In genomic region chr13:56132941-56133340, GRCm38 (mm10) we compare ENCODE assay signal across 9 mouse cellular contexts. TPM values are rescaled to one million over a fixed set of nuclear protein-coding genes. Genes with fewer than 3 reads are reported as not detected.
A peak's percentile ranks its signal among the peaks of the same experiment; 100 is the strongest.
DNase-seq lines count a peak whose midpoint lies in the region; ATAC-seq lines count a peak whose summit lies in the region.
"Had no signal": no experiment of that assay in that cellular context is flagged by ENCODE, and none has a peak within 500 bp of the region (broad histone marks: within the 10 kb centered on the region; RNA-seq: fewer than 3 reads in every experiment).

No protein-coding gene starts in this region.

- peaks cover 19% of the 10 kb centered on the region for H3K36me3 ChIP-seq in heart, embryonic 13.5 days
- peaks cover 32% of the 10 kb centered on the region for H3K36me3 ChIP-seq in megakaryocyte, embryonic 14.5 days (replicated peaks; ENCODE audit: low read length)
- peaks cover 3% of the 10 kb centered on the region; the same call in 1 of the 2 replicates for H3K36me3 ChIP-seq in hindbrain, embryonic 15.5 days
- peaks cover 4% of the 10 kb centered on the region; the same call in 1 of the 2 replicates for H3K36me3 ChIP-seq in macrophage (ENCODE audit: inconsistent target)

- H3K4me1 ChIP-seq in heart, embryonic 13.5 days: peaks cover 48% of the 10 kb centered on the region
- H3K4me1 ChIP-seq in megakaryocyte, embryonic 14.5 days: peaks cover 63% of the 10 kb centered on the region
- peaks cover 32% of the 10 kb centered on the region for H3K4me1 ChIP-seq in hindbrain, embryonic 15.5 days (replicated peaks)

- DNase-seq in heart, postnatal 10 days: no peak
- DNase-seq in testis, postnatal 10 days (ENCODE audit: low spot score): no peak
- no peak for DNase-seq in left cerebral cortex, postnatal 10 days (ENCODE audit: extremely low spot score in 1 of 2, low spot score in 2 of 2)

- peaks cover 67% of the 10 kb centered on the region for H3K79me2 ChIP-seq in macrophage (ENCODE audit: inconsistent target)

- H3K4me3 ChIP-seq in heart, embryonic 13.5 days: 0 out of 2 replicates have a peak overlapping the region, but pooled peaks have one; percentile 99
- H3K4me3 ChIP-seq in megakaryocyte, embryonic 14.5 days (replicated peaks): peak overlapping the region; percentile 86
- no peak overlapping the region for H3K4me3 ChIP-seq in hindbrain, embryonic 15.5 days
- peak overlapping the region; percentile 52; the same call in 1 of the 2 replicates for H3K4me3 ChIP-seq in macrophage (ENCODE audit: inconsistent target)

- ATAC-seq in heart, embryonic 13.5 days (ENCODE audit: extremely low read depth, insufficient number of reproducible peaks, low FRiP score, low TSS enrichment): no peak
- no peak for ATAC-seq in megakaryocyte, adult 5-6 weeks (ENCODE audit: poor library complexity, severe bottlenecking)
- ATAC-seq in hindbrain, embryonic 15.5 days (ENCODE audit: low FRiP score, low read depth): no peak

- whole genome bisulfite sequencing in heart, embryonic 13.5 days: 69% methylated on average over 7 of the region's 7 CpGs
- WGBS in hindbrain, embryonic 15.5 days: 86% methylated on average over 7 of the region's 7 CpGs
- 14% methylated on average over 7 of the region's 7 CpGs for WGBS in macrophage (ENCODE audit: missing documents)

- intact Hi-C loops in heart, postnatal 10 days (cut with DNase I): no loop called here
- intact Hi-C loops in left cerebral cortex, postnatal 10 days (cut with DNase I): no loop called here

- no peak overlapping the region for H3K27ac ChIP-seq in heart, embryonic 13.5 days (replicated peaks)
- no peak overlapping the region for H3K27ac ChIP-seq in hindbrain, embryonic 15.5 days (replicated peaks)
- H3K27ac ChIP-seq in macrophage: peak overlapping the region; percentile 7; the same call in 1 of the 2 replicates

- no peaks in the 10 kb centered on the region for H3K27me3 ChIP-seq in heart, embryonic 13.5 days (replicated peaks)
- no peaks in the 10 kb centered on the region for H3K27me3 ChIP-seq in megakaryocyte, embryonic 14.5 days (replicated peaks)
- H3K27me3 ChIP-seq in hindbrain, embryonic 15.5 days: no peaks in the 10 kb centered on the region
- H3K27me3 ChIP-seq: CH12.LX had no signal

- peak overlapping the region; percentile 99 for H3K9ac ChIP-seq in heart, embryonic 13.5 days
- H3K9ac ChIP-seq in hindbrain, embryonic 15.5 days: no peak overlapping the region

- H3K4me2 ChIP-seq in heart, embryonic 13.5 days: peak overlapping the region; percentile 92
- 0 out of 2 replicates have a peak overlapping the region, but pooled peaks have one; percentile 90 for H3K4me2 ChIP-seq in hindbrain, embryonic 15.5 days

- H3K9me3 ChIP-seq in heart, embryonic 13.5 days: no peaks in the 10 kb centered on the region
- H3K9me3 ChIP-seq in megakaryocyte, embryonic 14.5 days: no peaks in the 10 kb centered on the region
- no peaks in the 10 kb centered on the region for H3K9me3 ChIP-seq in hindbrain, embryonic 15.5 days

RNA-seq across cellular contexts. Expression of gene H2afy, which starts 3.2 kb away (rescaled TPM):
- 112 and 124 TPM in 2 replicates for polyA plus RNA-seq in heart, embryonic 13.5 days (2015; fragmentation: Nextera tagmentation; extraction: Ambion mirVana)
- total RNA-seq in heart, postnatal 10 days (2021): 10 to 100 TPM; 76.6 to 79.5 TPM
- polyA plus RNA-seq in megakaryocyte, embryonic 14.5 days (2012; ENCODE audit: insufficient read depth, low replicate concordance): 149 and 331 TPM in 2 replicates
- total RNA-seq in megakaryocyte, adult 5-6 weeks (2015): 304 and 326 TPM in 2 replicates
- total RNA-seq in megakaryocyte, adult 5-6 weeks (2017): 669 and 674 TPM in 2 replicates
- polyA plus RNA-seq in hindbrain, embryonic 15.5 days (2015; fragmentation: Nextera tagmentation; extraction: Ambion mirVana): 294 and 309 TPM in 2 replicates
- total RNA-seq in macrophage (2018; cell fraction: chromatin; rRNA removed): 100 to 1,000 TPM; 256 to 801 (median 305) TPM
- 100 to 1,000 TPM in 25 of 26 experiments, 10 to 100 TPM in 1; 96.6 to 142 (median 118) TPM for total RNA-seq in macrophage (2018; cell fraction: cytosol; rRNA removed)
- total RNA-seq in macrophage (2018; cell fraction: nucleus; rRNA removed): 100 to 1,000 TPM; 122 to 541 (median 233) TPM
- 96.3 to 139 TPM (median 138 TPM) in 3 replicates for polyA plus RNA-seq in macrophage (2018)
- total RNA-seq in left cerebral cortex, postnatal 10 days (2021): 10 to 100 TPM; 86.3 to 92.1 TPM

RNA-seq across cellular contexts. Expression of gene Tifab, which starts 45.7 kb away (rescaled TPM):
- 1.1 and 1.7 TPM in 2 replicates for polyA plus RNA-seq in heart, embryonic 13.5 days (2015; fragmentation: Nextera tagmentation; extraction: Ambion mirVana)
- total RNA-seq in heart, postnatal 10 days (2021): 1 to 10 TPM in 1 of 2 experiments, under 1 TPM in 1; 0.69 to 1.2 TPM
- polyA plus RNA-seq in megakaryocyte, embryonic 14.5 days (2012; ENCODE audit: insufficient read depth, low replicate concordance): 3.1 and 6.6 TPM in 2 replicates
- total RNA-seq in megakaryocyte, adult 5-6 weeks (2015): 161 and 168 TPM in 2 replicates
- total RNA-seq in megakaryocyte, adult 5-6 weeks (2017): 230 and 238 TPM in 2 replicates
- polyA plus RNA-seq in hindbrain, embryonic 15.5 days (2015; fragmentation: Nextera tagmentation; extraction: Ambion mirVana): 0.95 and 1.4 TPM in 2 replicates
- 10 to 100 TPM in 13 of 26 experiments, 1 to 10 TPM in 12, under 1 TPM in 1; 0.87 to 66.4 (median 10.8) TPM for total RNA-seq in macrophage (2018; cell fraction: chromatin; rRNA removed)
- 10 to 100 TPM in 25 of 26 experiments, 1 to 10 TPM in 1; 6.9 to 68.5 (median 45.6) TPM for total RNA-seq in macrophage (2018; cell fraction: cytosol; rRNA removed)
- total RNA-seq in macrophage (2018; cell fraction: nucleus; rRNA removed): 10 to 100 TPM in 20 of 26 experiments, 1 to 10 TPM in 6; 5.7 to 83.4 (median 17.4) TPM
- polyA plus RNA-seq in macrophage (2018): 17.5 to 60.8 TPM (median 44.2 TPM) in 3 replicates
- 1 to 10 TPM; 2.0 to 2.1 TPM for total RNA-seq in left cerebral cortex, postnatal 10 days (2021)
